Comparison of ENCODE assay signal across 8 mouse cellular contexts in the genomic region with DNA sequence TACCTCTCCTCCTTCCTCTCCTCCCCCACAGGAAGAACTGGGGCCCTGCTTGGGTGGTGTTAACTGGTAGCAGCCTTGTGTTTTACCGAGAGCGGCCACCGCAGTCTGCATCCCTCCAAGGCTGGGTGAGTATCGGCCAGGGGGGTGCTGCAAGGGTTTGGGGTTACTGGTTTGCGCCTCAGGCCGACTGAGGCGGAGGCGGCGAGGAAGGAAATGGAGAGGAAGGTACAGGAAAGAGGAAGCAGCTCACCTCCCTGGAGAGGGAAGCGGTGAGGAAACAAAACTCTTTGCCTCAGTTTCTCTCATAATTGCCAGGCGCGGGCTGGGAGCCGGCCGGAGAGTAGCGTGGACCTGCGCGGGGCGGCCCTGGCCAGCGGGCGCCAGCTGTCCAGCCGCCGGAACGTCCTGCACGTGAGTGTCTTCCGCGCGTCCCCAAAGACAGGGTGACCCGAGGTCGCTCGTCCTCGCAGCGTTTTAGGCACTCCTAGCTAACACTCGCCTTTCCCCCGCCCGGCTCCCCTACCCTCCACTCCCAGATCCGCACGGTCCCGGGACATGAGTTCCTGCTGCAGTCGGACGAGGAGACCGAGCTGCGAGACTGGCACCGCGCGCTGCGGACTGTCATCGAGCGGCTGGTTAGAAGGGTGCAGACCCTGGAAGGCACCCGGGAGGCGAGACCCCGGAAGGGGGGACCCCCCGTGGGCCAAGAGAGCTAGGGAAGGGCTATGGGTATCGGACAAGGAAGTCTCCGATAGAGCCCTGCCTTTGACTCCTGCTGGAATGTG. TPM values are rescaled to one million over a fixed set of nuclear protein-coding genes. Genes with fewer than 3 reads are reported as not detected.
DNase-seq lines count a peak whose midpoint lies in the region; ATAC-seq and TF ChIP-seq lines count a peak whose summit lies in the region.

No protein-coding gene starts in this region.

- H3K27me3 ChIP-seq in spleen, adult 2 months (ENCODE audit: control insufficient read depth, insufficient read depth, low read length) = no peaks in the 10 kb centered on the region
- peaks cover 96% of the 10 kb centered on the region for H3K27me3 ChIP-seq in hindbrain, embryonic 13.5 days
- H3K27me3 ChIP-seq in liver, embryonic 12.5 days (replicated peaks) = peaks cover 46% of the 10 kb centered on the region

- no peak for TF ChIP-seq CTCF in spleen, adult 2 months (IDR thresholded peaks at IDR 0.05; ENCODE audit: extremely low read depth, insufficient read depth, insufficient read length, insufficient replicate concordance)
- TF ChIP-seq CTCF in embryonic fibroblast, embryonic 13.5 days (IDR thresholded peaks at IDR 0.05; ENCODE audit: borderline replicate concordance, insufficient read depth, low read length) = no peak
- TF ChIP-seq CTCF in olfactory bulb, adult 2 months (IDR thresholded peaks at IDR 0.05; ENCODE audit: insufficient read depth, low read depth, low read length) = no peak

- no peak for ATAC-seq in hindbrain, embryonic 13.5 days (ENCODE audit: low FRiP score)
- peak; percentile 48 for ATAC-seq in liver, embryonic 12.5 days

- no peak for TF ChIP-seq POLR2A in spleen, adult 2 months (IDR thresholded peaks at IDR 0.05; ENCODE audit: low read depth, low read length)
- no peak for TF ChIP-seq POLR2A in embryonic fibroblast, embryonic 13.5 days (IDR thresholded peaks at IDR 0.05; ENCODE audit: low read depth, low read length)
- TF ChIP-seq POLR2A in olfactory bulb, adult 2 months (IDR thresholded peaks at IDR 0.05; ENCODE audit: insufficient read depth, low read depth, low read length) = no peak

- peak in 1 of 2 experiments; percentile 45 for DNase-seq in spleen, adult 2 months (ENCODE audit: low read depth in 1 of 2, low spot score in 2 of 2)
- no peak for DNase-seq in spleen, adult 12 weeks (ENCODE audit: low spot score)
- DNase-seq in cerebellum, adult 11 months = no peak
- no peak for DNase-seq in layer of hippocampus, postnatal 36 days

- peak overlapping the region; percentile 38 for H3K4me3 ChIP-seq in spleen, adult 2 months (ENCODE audit: extremely low read depth, insufficient read depth, insufficient read length)
- H3K4me3 ChIP-seq in embryonic fibroblast, embryonic 13.5 days (ENCODE audit: insufficient read depth, low read length) = peak overlapping the region; percentile 34
- peak overlapping the region; percentile 36 for H3K4me3 ChIP-seq in hindbrain, embryonic 13.5 days
- peak overlapping the region; percentile 63 for H3K4me3 ChIP-seq in liver, embryonic 12.5 days
- peak overlapping the region; percentile 14 for H3K4me3 ChIP-seq in olfactory bulb, adult 2 months (ENCODE audit: insufficient read depth, low read depth, low read length)

- peaks cover 33% of the 10 kb centered on the region for H3K36me3 ChIP-seq in spleen, adult 2 months (ENCODE audit: control insufficient read depth, insufficient read depth, low read length)
- no peaks in the 10 kb centered on the region for H3K36me3 ChIP-seq in hindbrain, embryonic 13.5 days
- peaks cover 20% of the 10 kb centered on the region for H3K36me3 ChIP-seq in liver, embryonic 12.5 days

- peak overlapping the region; percentile 63 for H3K9ac ChIP-seq in hindbrain, embryonic 13.5 days
- H3K9ac ChIP-seq in liver, embryonic 12.5 days = peak overlapping the region; percentile 75

- peak overlapping the region; percentile 50 for H3K27ac ChIP-seq in spleen, adult 2 months (ENCODE audit: insufficient read depth, low read length)
- no peak overlapping the region for H3K27ac ChIP-seq in embryonic fibroblast, embryonic 13.5 days (ENCODE audit: insufficient read depth, low read length)
- H3K27ac ChIP-seq in hindbrain, embryonic 13.5 days = no peak overlapping the region
- H3K27ac ChIP-seq in liver, embryonic 12.5 days = peak overlapping the region; percentile 48; the same call in 1 of the 2 replicates
- H3K27ac ChIP-seq in olfactory bulb, adult 2 months (ENCODE audit: insufficient read depth, low read depth, low read length) = no peak overlapping the region

- H3K9me3 ChIP-seq in hindbrain, embryonic 13.5 days = no peaks in the 10 kb centered on the region
- H3K9me3 ChIP-seq in liver, embryonic 12.5 days (replicated peaks) = no peaks in the 10 kb centered on the region

- peaks cover 33% of the 10 kb centered on the region for H3K4me1 ChIP-seq in spleen, adult 2 months (ENCODE audit: control insufficient read depth, insufficient read depth, insufficient read length)
- H3K4me1 ChIP-seq in embryonic fibroblast, embryonic 13.5 days (ENCODE audit: control insufficient read depth, insufficient read depth, low read length) = no peaks in the 10 kb centered on the region
- H3K4me1 ChIP-seq in hindbrain, embryonic 13.5 days (replicated peaks) = peaks cover 17% of the 10 kb centered on the region
- peaks cover 68% of the 10 kb centered on the region for H3K4me1 ChIP-seq in liver, embryonic 12.5 days
- H3K4me1 ChIP-seq in olfactory bulb, adult 2 months (ENCODE audit: control insufficient read depth, insufficient read depth, low read length) = peaks cover 24% of the 10 kb centered on the region

- peak overlapping the region; percentile 59 for H3K4me2 ChIP-seq in hindbrain, embryonic 13.5 days
- peak overlapping the region; percentile 90 for H3K4me2 ChIP-seq in liver, embryonic 12.5 days

- 36% methylated on average over 54 of the region's 54 CpGs for WGBS in spleen, adult 2 months
- under 1% methylated on average over 54 of the region's 54 CpGs for whole genome bisulfite sequencing in hindbrain, embryonic 13.5 days
- under 1% methylated on average over 54 of the region's 54 CpGs for whole genome bisulfite sequencing in liver, embryonic 12.5 days (ENCODE audit: insufficient replicate concordance)
- 4% methylated on average over 54 of the region's 54 CpGs for WGBS in olfactory bulb, adult 2 months

RNA-seq across cellular contexts. Expression of gene Arhgap9, which starts 4.4 kb away (rescaled TPM):
- polyA plus RNA-seq in spleen, adult 2 months (2012; rRNA removed) = 72.7 and 87.2 TPM in 2 replicates
- 0.18 TPM in 1 of 2 replicates, not detected in the other for polyA plus RNA-seq in embryonic fibroblast, embryonic 13.5 days (2011; ENCODE audit: insufficient read length, low read depth, missing spikeins)
- polyA plus RNA-seq in hindbrain, embryonic 13.5 days (2015; fragmentation: Nextera tagmentation; extraction: Ambion mirVana) = 1.0 and 1.1 TPM in 2 replicates
- polyA plus RNA-seq in liver, embryonic 12.5 days (2016; fragmentation: Nextera tagmentation; extraction: Ambion mirVana) = 15.9 and 16.9 TPM in 2 replicates
- polyA plus RNA-seq in olfactory bulb, adult 2 months (2012; ENCODE audit: insufficient read depth, insufficient read length, low replicate concordance, missing spikeins) = 260 TPM in 1 of 2 replicates, not detected in the other
- 1 to 10 TPM in 1 of 2 experiments, under 1 TPM in 1; 0.86 to 1.0 TPM for total RNA-seq in layer of hippocampus, postnatal 36 days (2021)

RNA-seq across cellular contexts. Expression of gene Mars, which starts 14.6 kb away (rescaled TPM):
- polyA plus RNA-seq in spleen, adult 2 months (2012; rRNA removed) = 33.2 and 40.2 TPM in 2 replicates
- 105 and 110 TPM in 2 replicates for polyA plus RNA-seq in embryonic fibroblast, embryonic 13.5 days (2011; ENCODE audit: insufficient read length, low read depth, missing spikeins)
- 116 and 119 TPM in 2 replicates for polyA plus RNA-seq in hindbrain, embryonic 13.5 days (2015; fragmentation: Nextera tagmentation; extraction: Ambion mirVana)
- 192 and 193 TPM in 2 replicates for polyA plus RNA-seq in liver, embryonic 12.5 days (2016; fragmentation: Nextera tagmentation; extraction: Ambion mirVana)
- not detected in 2 replicates for polyA plus RNA-seq in olfactory bulb, adult 2 months (2012; ENCODE audit: insufficient read depth, insufficient read length, low replicate concordance, missing spikeins)
- total RNA-seq in layer of hippocampus, postnatal 36 days (2021) = 10 to 100 TPM; 56.1 to 56.4 TPM

RNA-seq across cellular contexts. Expression of gene Gli1, which starts 15.6 kb away (rescaled TPM):
- 0.42 and 0.74 TPM in 2 replicates for polyA plus RNA-seq in spleen, adult 2 months (2012; rRNA removed)
- 0.43 and 0.84 TPM in 2 replicates for polyA plus RNA-seq in embryonic fibroblast, embryonic 13.5 days (2011; ENCODE audit: insufficient read length, low read depth, missing spikeins)
- 1.6 and 1.8 TPM in 2 replicates for polyA plus RNA-seq in hindbrain, embryonic 13.5 days (2015; fragmentation: Nextera tagmentation; extraction: Ambion mirVana)
- 0.94 and 1.1 TPM in 2 replicates for polyA plus RNA-seq in liver, embryonic 12.5 days (2016; fragmentation: Nextera tagmentation; extraction: Ambion mirVana)
- not detected in 2 replicates for polyA plus RNA-seq in olfactory bulb, adult 2 months (2012; ENCODE audit: insufficient read depth, insufficient read length, low replicate concordance, missing spikeins)
- total RNA-seq in layer of hippocampus, postnatal 36 days (2021) = 1 to 10 TPM; 2.4 to 3.2 TPM

RNA-seq across cellular contexts. Expression of gene Inhbe, which starts 28.0 kb away (rescaled TPM):
- polyA plus RNA-seq in spleen, adult 2 months (2012; rRNA removed) = not detected in 2 replicates
- not detected in 2 replicates for polyA plus RNA-seq in embryonic fibroblast, embryonic 13.5 days (2011; ENCODE audit: insufficient read length, low read depth, missing spikeins)
- not detected in 2 replicates for polyA plus RNA-seq in hindbrain, embryonic 13.5 days (2015; fragmentation: Nextera tagmentation; extraction: Ambion mirVana)
- polyA plus RNA-seq in liver, embryonic 12.5 days (2016; fragmentation: Nextera tagmentation; extraction: Ambion mirVana) = 0.10 and 0.16 TPM in 2 replicates
- polyA plus RNA-seq in olfactory bulb, adult 2 months (2012; ENCODE audit: insufficient read depth, insufficient read length, low replicate concordance, missing spikeins) = not detected in 2 replicates
- total RNA-seq in layer of hippocampus, postnatal 36 days (2021) = not detected

RNA-seq across cellular contexts. Expression of gene Mbd6, which starts 37.4 kb away (rescaled TPM):
- polyA plus RNA-seq in spleen, adult 2 months (2012; rRNA removed) = 55.8 and 68.0 TPM in 2 replicates
- polyA plus RNA-seq in embryonic fibroblast, embryonic 13.5 days (2011; ENCODE audit: insufficient read length, low read depth, missing spikeins) = 26.4 and 27.2 TPM in 2 replicates
- polyA plus RNA-seq in hindbrain, embryonic 13.5 days (2015; fragmentation: Nextera tagmentation; extraction: Ambion mirVana) = 12.1 and 16.5 TPM in 2 replicates
- polyA plus RNA-seq in liver, embryonic 12.5 days (2016; fragmentation: Nextera tagmentation; extraction: Ambion mirVana) = 8.5 and 9.8 TPM in 2 replicates
- not detected in 2 replicates for polyA plus RNA-seq in olfactory bulb, adult 2 months (2012; ENCODE audit: insufficient read depth, insufficient read length, low replicate concordance, missing spikeins)
- total RNA-seq in layer of hippocampus, postnatal 36 days (2021) = 10 to 100 TPM; 36.5 to 52.5 TPM

Comparison
In these comparisons a context has a peak if more than half of its experiments do, and no peak if none do; other contexts are left out.
1. H3K27ac ChIP-seq: peak in spleen, adult 2 months (single experiment) and liver, embryonic 12.5 days (single experiment); none in embryonic fibroblast, embryonic 13.5 days (single experiment), hindbrain, embryonic 13.5 days (single experiment) and olfactory bulb, adult 2 months (single experiment).
2. Peak in every context shown above with its lines, with median percentiles within 50 percentile points of each other: H3K4me3 ChIP-seq.